Mouse (Mus musculus) heart, embryonic 16.5 days (tissue): ENCODE results near the gene Catsperg1. TPM values are rescaled to one million over a fixed set of nuclear protein-coding genes. Genes with fewer than 3 reads are reported as not detected.
"Not testable (repeated sequence)": the region's sequence is repeated elsewhere in the genome, so short reads cannot be mapped to it uniquely, and the experiment has no call there.

Experiments
- ATAC-seq: fragments of 200-750 bp; cut with Nextera tagmentation; replicated peaks from 2 replicates; pipeline ENCODE4 v1.8.0; 2017; ENCODE audit warnings: moderate number of reproducible peaks; ENCODE audit not compliant: insufficient read depth, low FRiP score; ENCODE audit errors: extremely low read depth
- H3K27ac ChIP-seq: fragments of 300-500 bp; sonication (generic); 2 replicates; pipeline ENCODE4 v1.5.1; 2014; ENCODE audit warnings: mild to moderate bottlenecking, low read length, control low read depth, moderate library complexity
- H3K27me3 ChIP-seq: fragments of 300-500 bp; sonication (generic); 2 replicates; pipeline ENCODE4 v1.6.1; 2014; ENCODE audit warnings: low read length, mixed read lengths; ENCODE audit not compliant: control insufficient read depth, insufficient read depth
- H3K36me3 ChIP-seq: fragments of 300-500 bp; sonication (generic); 2 replicates; pipeline ENCODE4 v1.6.1; 2014; ENCODE audit not compliant: control insufficient read depth, insufficient read depth
- H3K4me1 ChIP-seq: fragments of 300-500 bp; sonication (generic); 2 replicates; pipeline ENCODE4 v1.6.1; 2014; ENCODE audit warnings: low read length, mixed read lengths; ENCODE audit not compliant: control insufficient read depth, insufficient read depth
- H3K4me2 ChIP-seq: fragments of 300-500 bp; sonication (generic); 2 replicates; pipeline ENCODE4 v1.6.1; 2014; ENCODE audit warnings: low read depth, mild to moderate bottlenecking, control low read depth, low read length
- H3K4me3 ChIP-seq: fragments of 300-500 bp; sonication (generic); 2 replicates; pipeline ENCODE4 v1.5.1; 2014; ENCODE audit warnings: mild to moderate bottlenecking, control low read depth, low read length
- H3K9ac ChIP-seq: fragments of 300-500 bp; sonication (generic); 2 replicates; pipeline ENCODE4 v1.6.1; 2014; ENCODE audit warnings: low read length, control low read depth
- H3K9me3 ChIP-seq: fragments of 300-500 bp; sonication (generic); replicated peaks from 2 replicates; pipeline ENCODE4 v1.6.1; 2016; ENCODE audit warnings: low read length; ENCODE audit not compliant: control insufficient read depth
- WGBS: fragments of 180-500 bp; shearing (Covaris S2); extraction: QIAGEN DNeasy Blood & Tissue Kit; methylation state at CpG from one replicate; pipeline ENCODE4 v1.1.7; 2014; 5-methylcytosine and 5-hydroxymethylcytosine counted together
- polyA plus RNA-seq: library from polyadenylated mRNA; unstranded; fragments of >200 nt; fragmentation: Nextera tagmentation; extraction: Ambion mirVana; gene quantifications from 2 replicates; pipeline ENCODE4 v1.2.1, GENCODE M21; 2015

Catsperg1 gene
- polyA plus RNA-seq, 1 experiment from 2014 or later, result 0.09 TPM

GRCm38 (mm10) chr7:29247706-29248105 lies 33.9 kb upstream of the Catsperg1 start:
- ATAC-seq, result peak; percentile 4; the same call in 1 of the 2 replicates
- WGBS, result 16% methylated on average over 19 of the region's 19 CpGs
- H3K9ac ChIP-seq, result peak overlapping the region; percentile 70
- H3K9me3 ChIP-seq, result no peaks in the 10 kb centered on the region
- H3K4me2 ChIP-seq, result peak overlapping the region; percentile 85
- H3K27me3 ChIP-seq, result no peaks in the 10 kb centered on the region
- H3K4me3 ChIP-seq, result peak overlapping the region; percentile 49
- H3K27ac ChIP-seq, result 0 out of 2 replicates have a peak overlapping the region, but pooled peaks have one; percentile 17
- peaks cover 9% of the 10 kb centered on the region for H3K4me1 ChIP-seq
- peaks cover 16% of the 10 kb centered on the region for H3K36me3 ChIP-seq

DNA sequence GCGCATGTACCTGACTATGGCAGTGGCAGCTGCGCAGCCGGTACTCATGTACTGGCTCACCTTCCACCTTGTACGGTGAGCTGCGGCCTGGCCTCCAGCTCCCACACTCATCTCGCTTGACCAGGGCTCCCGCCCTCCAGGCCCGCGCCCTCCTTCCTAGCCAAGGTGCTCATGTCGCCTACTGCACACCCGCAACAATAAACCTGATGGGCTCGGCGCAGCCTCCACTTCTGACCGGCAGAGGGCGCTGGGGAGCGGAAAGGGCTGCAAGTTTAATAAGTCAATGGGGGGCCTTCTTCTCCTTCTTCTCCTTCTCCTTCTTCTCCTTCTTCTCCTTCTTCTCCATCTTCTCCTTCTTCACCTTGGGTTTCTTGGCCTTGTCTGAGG lies 33.5 kb upstream of the Catsperg1 start:
- Histone ChIP-seq H3K27ac (no peak overlapping the region), H3K4me2 (peak overlapping the region; percentile 85), H3K9ac (peak overlapping the region; percentile 70), H3K9me3 (no peaks in the 10 kb centered on the region), H3K36me3 (peaks cover 16% of the 10 kb centered on the region), H3K4me1 (peaks cover 9% of the 10 kb centered on the region), H3K4me3 (peak overlapping the region; percentile 49), H3K27me3 (no peaks in the 10 kb centered on the region)
- WGBS, result 27% methylated on average over 16 of the region's 16 CpGs
- ATAC-seq, result no peak

DNA sequence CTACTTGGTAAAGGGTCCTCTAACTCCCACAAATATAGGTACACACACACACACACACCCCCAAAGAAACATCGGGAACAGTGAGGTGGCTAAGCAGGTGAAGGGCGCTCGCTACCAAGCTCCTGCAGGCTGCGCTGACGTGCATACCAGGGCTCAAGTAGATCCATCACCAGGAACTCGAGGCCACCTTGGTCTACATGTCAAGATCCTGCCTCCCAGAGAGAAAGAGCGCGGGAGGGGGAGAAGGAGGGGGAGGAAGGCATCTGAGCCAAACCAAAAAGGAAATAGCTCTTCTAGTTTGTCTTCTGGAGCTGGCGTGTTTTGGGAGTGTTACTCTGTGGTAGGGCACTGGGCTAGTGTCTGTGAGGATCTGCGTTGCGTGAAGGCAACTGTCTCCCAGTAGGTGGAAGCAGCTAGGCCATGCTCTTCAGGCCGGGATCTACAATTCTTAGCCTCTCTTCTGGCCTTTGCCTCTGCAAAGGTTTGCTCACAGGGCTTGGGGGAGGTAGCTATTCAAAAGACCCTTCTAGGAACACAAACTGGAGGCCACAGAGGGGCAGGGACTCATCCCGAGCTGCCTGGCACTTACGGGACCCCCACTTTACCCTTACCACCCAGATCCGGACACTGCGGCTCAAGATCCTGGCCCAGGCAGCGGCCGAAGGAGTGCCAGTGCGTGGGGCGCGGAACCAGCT lies 32.9 kb upstream of the Catsperg1 start:
- H3K4me2 ChIP-seq, result no peak overlapping the region
- no peaks in the 10 kb centered on the region for H3K9me3 ChIP-seq
- no peak overlapping the region for H3K9ac ChIP-seq
- no peaks in the 10 kb centered on the region for H3K27me3 ChIP-seq
- WGBS, result 82% methylated on average over 21 of the region's 21 CpGs
- H3K4me1 ChIP-seq, result peaks cover 9% of the 10 kb centered on the region
- H3K4me3 ChIP-seq, result no peak overlapping the region
- H3K36me3 ChIP-seq, result peaks cover 16% of the 10 kb centered on the region
- no peak overlapping the region for H3K27ac ChIP-seq
- ATAC-seq, result no peak

DNA sequence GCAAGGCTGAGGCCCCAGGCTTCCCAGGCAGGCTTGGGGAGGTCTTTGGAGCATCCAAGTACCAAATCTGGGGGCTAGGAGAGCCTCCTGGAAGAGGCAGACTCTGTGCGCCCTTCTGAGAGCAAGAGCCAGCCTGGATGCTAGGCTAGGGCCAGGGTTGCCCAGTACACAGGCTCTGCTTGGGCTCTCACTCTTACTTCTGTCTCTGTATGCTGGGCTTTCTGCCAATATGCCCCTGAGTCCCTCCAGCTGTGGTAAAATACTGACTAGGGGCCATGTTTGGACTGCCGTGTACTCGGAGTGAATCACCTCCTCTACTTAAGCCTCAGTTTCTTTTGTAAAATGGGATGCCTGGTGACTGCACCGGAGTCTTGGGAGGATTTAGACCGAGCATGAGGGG lies 32.2 kb upstream of the Catsperg1 start:
- WGBS, result 70% methylated on average over 5 of the region's 5 CpGs
- Histone ChIP-seq H3K4me2 (no peak overlapping the region), H3K27me3 (no peaks in the 10 kb centered on the region), H3K9me3 (no peaks in the 10 kb centered on the region), H3K36me3 (peaks cover 16% of the 10 kb centered on the region), H3K4me3 (no peak overlapping the region), H3K9ac (no peak overlapping the region), H3K27ac (no peak overlapping the region), H3K4me1 (peaks cover 9% of the 10 kb centered on the region)
- no peak for ATAC-seq

DNA sequence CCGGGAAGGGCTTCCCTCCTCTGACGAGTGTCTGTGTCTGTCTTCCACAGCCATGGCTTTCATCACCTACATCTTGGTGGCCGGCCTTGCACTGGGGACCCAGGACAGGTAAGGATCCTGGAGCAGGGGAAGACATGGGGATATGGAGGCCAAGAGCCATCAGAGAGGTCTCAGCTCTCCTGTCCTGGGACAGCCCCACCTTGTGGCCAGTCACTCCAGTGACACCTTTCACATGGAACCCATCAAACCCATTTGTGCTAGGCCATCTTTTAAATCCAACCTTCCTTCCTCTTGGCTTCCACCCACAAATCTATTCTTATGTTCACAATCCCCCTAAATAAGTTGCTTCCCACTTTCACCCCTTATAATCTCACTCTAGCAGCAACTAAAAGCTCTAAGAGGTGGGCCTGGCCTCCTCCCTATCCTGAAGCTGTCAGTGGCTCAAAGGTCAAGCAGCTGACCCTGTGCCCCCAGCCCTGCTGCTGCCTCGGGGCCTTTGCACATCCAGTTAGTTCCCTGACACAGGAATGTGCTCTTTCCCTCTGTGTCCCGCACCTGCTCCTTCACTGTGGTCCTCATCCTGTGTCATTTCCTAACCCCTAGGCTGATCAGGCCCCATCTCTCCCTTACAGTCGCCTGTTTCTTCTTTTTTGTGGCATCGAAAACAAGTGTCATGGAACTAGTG lies 31.0 kb upstream of the Catsperg1 start:
- H3K27ac ChIP-seq, result no peak overlapping the region
- 78% methylated on average over 7 of the region's 7 CpGs for WGBS
- no peaks in the 10 kb centered on the region for H3K9me3 ChIP-seq
- H3K36me3 ChIP-seq, result peaks cover 16% of the 10 kb centered on the region
- peaks cover 9% of the 10 kb centered on the region for H3K4me1 ChIP-seq
- no peak overlapping the region for H3K9ac ChIP-seq
- no peak for ATAC-seq
- no peak overlapping the region for H3K4me3 ChIP-seq
- H3K4me2 ChIP-seq, result no peak overlapping the region
- H3K27me3 ChIP-seq, result no peaks in the 10 kb centered on the region

GRCm38 (mm10) chr7:29238019-29238967 lies 24.5 kb upstream of the Catsperg1 start, which contains the start of gene Yif1b:
Yif1b (plus strand) TSS chr7:29238329.
- Histone ChIP-seq H3K27me3 (no peaks in the 10 kb centered on the region), H3K9ac (peak within 1 kb of the TSS; percentile 75), H3K4me1 (peaks cover 20% of the 10 kb centered on the region), H3K9me3 (no peaks in the 10 kb centered on the region), H3K27ac (peak within 1 kb of the TSS; percentile 90), H3K36me3 (no peaks in the 10 kb centered on the region), H3K4me2 (peak within 1 kb of the TSS; percentile 81), H3K4me3 (peak within 1 kb of the TSS; percentile 67)
- ATAC-seq, result peak; percentile 95
- under 1% methylated on average over 60 of the region's 60 CpGs for WGBS

DNA sequence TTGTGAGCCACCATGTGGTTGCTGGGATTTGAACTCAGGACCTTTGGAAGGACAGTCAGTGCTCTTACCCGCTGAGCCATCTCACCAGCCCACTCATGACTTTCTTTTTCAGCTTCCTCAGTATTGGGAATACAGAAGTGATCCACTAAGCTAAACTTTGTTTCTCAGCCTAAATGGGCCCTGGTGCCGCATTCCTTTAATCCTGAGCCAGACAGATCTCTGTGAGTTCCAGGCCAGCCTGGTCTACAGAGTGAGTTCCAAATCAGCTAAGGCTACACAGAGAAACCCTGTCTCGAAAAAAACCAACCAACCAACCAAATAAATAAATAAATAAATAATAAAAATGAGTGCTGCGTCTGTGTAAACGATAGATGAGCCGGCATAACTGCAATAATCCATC lies 23.8 kb upstream of the Catsperg1 start:
- not testable (repeated sequence) for ATAC-seq
- WGBS, result 29% methylated on average over 6 of the region's 6 CpGs

DNA sequence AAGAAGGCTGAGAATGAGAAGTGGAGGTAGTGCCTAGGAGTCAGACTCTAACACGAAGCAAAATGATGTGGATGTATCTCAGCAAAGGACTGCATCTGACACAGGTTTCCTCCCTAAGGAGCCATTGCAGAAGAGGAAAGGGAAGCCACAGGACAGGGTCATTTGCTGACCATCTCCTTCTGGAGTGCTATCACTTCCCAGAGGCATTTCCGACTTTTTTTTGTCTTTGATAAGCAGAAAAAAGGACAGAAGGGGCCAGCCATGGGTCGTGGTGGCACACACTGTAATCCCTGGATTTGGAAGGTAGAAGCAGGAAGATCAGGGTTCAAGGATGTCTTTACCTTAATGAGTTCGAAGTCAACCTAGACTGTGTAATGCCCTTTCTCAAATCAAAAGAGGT lies 22.8 kb upstream of the Catsperg1 start:
- no peak overlapping the region for H3K4me2 ChIP-seq
- H3K36me3 ChIP-seq, result no peaks in the 10 kb centered on the region
- no peak overlapping the region for H3K4me3 ChIP-seq
- H3K9ac ChIP-seq, result no peak overlapping the region
- H3K27ac ChIP-seq, result 0 out of 2 replicates have a peak overlapping the region, but pooled peaks have one; percentile 16
- H3K4me1 ChIP-seq, result peaks cover 22% of the 10 kb centered on the region
- ATAC-seq, result no peak
- H3K27me3 ChIP-seq, result 0 out of 2 replicates have a peak, but pooled peaks cover 2% of the 10 kb centered on the region
- 73% methylated on average over 4 of the region's 4 CpGs for WGBS
- H3K9me3 ChIP-seq, result no peaks in the 10 kb centered on the region

More for the DNA sequence above, 23.8 kb upstream of the Catsperg1 start:
- not testable (repeated sequence) for H3K36me3 ChIP-seq, H3K9me3 ChIP-seq, H3K27me3 ChIP-seq
- Histone ChIP-seq H3K4me3 (peak overlapping the region; percentile 67), H3K9ac (peak overlapping the region; percentile 72), H3K27ac (peak overlapping the region; percentile 90), H3K4me1 (peaks cover 22% of the 10 kb centered on the region), H3K4me2 (peak overlapping the region; percentile 63)
